21 mouse cellular contexts compared by ENCODE assay signal in the genomic region with DNA sequence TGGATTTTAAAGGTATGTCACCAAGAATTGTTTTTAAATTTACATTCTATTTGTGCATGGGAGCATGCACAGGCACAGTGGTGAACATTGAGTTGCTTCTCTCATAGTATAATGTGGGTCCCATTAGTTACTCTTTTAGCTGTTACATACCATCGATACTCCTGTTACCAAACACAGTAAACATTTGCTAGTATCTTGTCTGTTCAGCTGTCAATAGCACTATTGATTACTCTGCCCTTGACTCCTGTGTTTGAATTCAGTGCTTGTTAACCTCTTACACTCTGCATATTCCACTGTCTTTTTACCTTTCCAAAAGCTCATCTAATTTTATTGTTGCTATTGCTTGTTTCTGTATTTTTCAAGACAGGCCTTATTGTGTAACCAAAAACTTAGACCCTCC.
DNase-seq lines count a peak whose midpoint lies in the region; ATAC-seq and TF ChIP-seq lines count a peak whose summit lies in the region.
"Had no signal": no experiment of that assay in that cellular context is flagged by ENCODE, and none has a peak within 500 bp of the region (broad histone marks: within the 10 kb centered on the region; RNA-seq: fewer than 3 reads in every experiment).

No protein-coding gene starts in this region.

- TF ChIP-seq POLR2A in liver, adult 2 months (IDR thresholded peaks at IDR 0.05; ENCODE audit: extremely low read depth, insufficient read depth, low read length) = no peak

- 26% methylated on average over 1 of the region's 1 CpGs for WGBS in liver, adult 2 months
- WGBS in liver, embryonic 12.5 days (ENCODE audit: insufficient replicate concordance) = 82% methylated on average over 1 of the region's 1 CpGs
- WGBS in liver, embryonic 14.5 days (ENCODE audit: insufficient replicate concordance) = 55% methylated on average over 1 of the region's 1 CpGs
- 59% methylated on average over 1 of the region's 1 CpGs for WGBS in liver, embryonic 15.5 days (ENCODE audit: insufficient replicate concordance)
- WGBS in liver, postnatal 0 days (ENCODE audit: insufficient replicate concordance) = 48% methylated on average over 1 of the region's 1 CpGs

- no peak for TF ChIP-seq EP300 in liver, embryonic 14.5 days (IDR thresholded peaks at IDR 0.05; ENCODE audit: low read depth)
- peak; percentile 41 for TF ChIP-seq EP300 in liver, postnatal 0 days (IDR thresholded peaks at IDR 0.05; ENCODE audit: low read depth)

- TF ChIP-seq CTCF in liver, adult 2 months (IDR thresholded peaks at IDR 0.05; ENCODE audit: low read depth, low read length) = no peak
- TF ChIP-seq CTCF in liver, embryonic 14.5 days (IDR thresholded peaks at IDR 0.05; ENCODE audit: low read depth) = no peak
- no peak for TF ChIP-seq CTCF in liver, postnatal 0 days (IDR thresholded peaks at IDR 0.05; ENCODE audit: low read depth)

- H3K27me3 ChIP-seq in liver, adult 2 months (ENCODE audit: control insufficient read depth, insufficient read depth, low read length) = peaks cover 4% of the 10 kb centered on the region; the same call in 1 of the 2 replicates
- no peaks in the 10 kb centered on the region for H3K27me3 ChIP-seq in liver, embryonic 12.5 days (replicated peaks)
- no peaks in the 10 kb centered on the region for H3K27me3 ChIP-seq in liver, embryonic 14.5 days (ENCODE audit: control insufficient read depth, insufficient read depth, low read length)
- H3K27me3 ChIP-seq in liver, embryonic 15.5 days = no peaks in the 10 kb centered on the region
- H3K27me3 ChIP-seq in liver, postnatal 0 days (ENCODE audit: insufficient read depth, low read length) = no peaks in the 10 kb centered on the region
- H3K27me3 ChIP-seq: embryonic facial prominence, embryonic 13.5 days; embryonic facial prominence, embryonic 15.5 days; forebrain, embryonic 13.5 days; forebrain, embryonic 15.5 days had no signal

- H3K36me3 ChIP-seq in liver, adult 2 months (ENCODE audit: control insufficient read depth, insufficient read depth, low read length) = no peaks in the 10 kb centered on the region
- H3K36me3 ChIP-seq in liver, embryonic 12.5 days = no peaks in the 10 kb centered on the region
- no peaks in the 10 kb centered on the region for H3K36me3 ChIP-seq in liver, embryonic 14.5 days (replicated peaks; ENCODE audit: control insufficient read depth, insufficient read depth, low read depth)
- H3K36me3 ChIP-seq in liver, embryonic 15.5 days (replicated peaks) = no peaks in the 10 kb centered on the region
- H3K36me3 ChIP-seq in liver, postnatal 0 days (replicated peaks; ENCODE audit: insufficient read depth, low read length) = no peaks in the 10 kb centered on the region
- H3K36me3 ChIP-seq: embryonic facial prominence, embryonic 13.5 days; embryonic facial prominence, embryonic 15.5 days; forebrain, embryonic 15.5 days had no signal

- H3K9ac ChIP-seq in liver, adult 2 months (ENCODE audit: low read depth, low read length) = no peak overlapping the region
- no peak overlapping the region for H3K9ac ChIP-seq in liver, embryonic 12.5 days
- H3K9ac ChIP-seq in liver, embryonic 14.5 days (replicated peaks) = no peak overlapping the region
- H3K9ac ChIP-seq in liver, embryonic 15.5 days = no peak overlapping the region
- H3K9ac ChIP-seq in liver, postnatal 0 days (replicated peaks) = no peak overlapping the region
- H3K9ac ChIP-seq: embryonic facial prominence, embryonic 13.5 days; embryonic facial prominence, embryonic 15.5 days; forebrain, embryonic 13.5 days; forebrain, embryonic 15.5 days had no signal

- no peaks in the 10 kb centered on the region for H3K79me2 ChIP-seq in liver, adult 2 months (ENCODE audit: control insufficient read depth, insufficient read depth, low read length)

- peaks cover 8% of the 10 kb centered on the region for H3K4me1 ChIP-seq in liver, adult 2 months (ENCODE audit: control insufficient read depth, insufficient read depth, low read length)
- peaks cover 3% of the 10 kb centered on the region; the same call in 1 of the 2 replicates for H3K4me1 ChIP-seq in liver, embryonic 12.5 days
- H3K4me1 ChIP-seq in liver, embryonic 14.5 days (replicated peaks; ENCODE audit: control insufficient read depth in 2 of 2, insufficient read depth in 2 of 2, low read length in 1 of 2) = peaks cover 0 to 6% of the 10 kb centered on the region in 2 experiments; a peak in 2 of 4 replicates
- H3K4me1 ChIP-seq in liver, embryonic 15.5 days (replicated peaks) = peaks cover 2% of the 10 kb centered on the region; the same call in 1 of the 2 replicates
- peaks cover 15% of the 10 kb centered on the region for H3K4me1 ChIP-seq in liver, postnatal 0 days (ENCODE audit: insufficient read depth)
- H3K4me1 ChIP-seq: embryonic facial prominence, embryonic 13.5 days; embryonic facial prominence, embryonic 15.5 days; forebrain, embryonic 13.5 days; forebrain, embryonic 15.5 days had no signal

- H3K4me2 ChIP-seq in liver, embryonic 12.5 days = no peak overlapping the region
- no peak overlapping the region for H3K4me2 ChIP-seq in liver, embryonic 14.5 days (ENCODE audit: low read depth)
- no peak overlapping the region for H3K4me2 ChIP-seq in liver, embryonic 15.5 days
- no peak overlapping the region for H3K4me2 ChIP-seq in liver, postnatal 0 days (ENCODE audit: low read depth, low read length)
- H3K4me2 ChIP-seq: embryonic facial prominence, embryonic 13.5 days; embryonic facial prominence, embryonic 15.5 days; forebrain, embryonic 13.5 days; forebrain, embryonic 15.5 days had no signal

- H3K4me3 ChIP-seq in liver, adult 2 months (ENCODE audit: insufficient read depth, low read depth, low read length) = no peak overlapping the region
- no peak overlapping the region for H3K4me3 ChIP-seq in liver, embryonic 12.5 days
- H3K4me3 ChIP-seq in liver, embryonic 14.5 days (ENCODE audit: insufficient read depth in 1 of 2, low read depth in 2 of 2, low read length in 2 of 2) = no peak overlapping the region
- H3K4me3 ChIP-seq in liver, embryonic 15.5 days (replicated peaks) = no peak overlapping the region
- no peak overlapping the region for H3K4me3 ChIP-seq in liver, postnatal 0 days (ENCODE audit: low read depth, low read length)
- H3K4me3 ChIP-seq: embryonic facial prominence, embryonic 13.5 days; embryonic facial prominence, embryonic 15.5 days; forebrain, embryonic 13.5 days; forebrain, embryonic 15.5 days had no signal

- peak; percentile 94 for DNase-seq in liver, adult 2 months (ENCODE audit: extremely low read depth, low read depth, low spot score)
- DNase-seq in liver, embryonic 14.5 days (ENCODE audit: low read depth in 3 of 3, low spot score in 3 of 3) = no peak
- DNase-seq in liver, postnatal 0 days = no peak
- no peak for DNase-seq in left cerebral cortex, adult 18-20 months (ENCODE audit: low spot score in 2 of 2)
- DNase-seq: adrenal gland, adult 2 months; adrenal gland, postnatal 10 days; adrenal gland, postnatal 25 days; cerebellum, adult 11 months; cerebellum, adult 18-20 months; cerebellum, adult 8-10 months; cerebellum, adult 9-11 months; cerebellum, postnatal 14 days; cerebellum, postnatal 36 days; embryo, embryonic 11 days had no signal

- H3K9me3 ChIP-seq in liver, embryonic 12.5 days (replicated peaks) = no peaks in the 10 kb centered on the region
- no peaks in the 10 kb centered on the region for H3K9me3 ChIP-seq in liver, embryonic 14.5 days (ENCODE audit: control insufficient read depth, low read length)
- H3K9me3 ChIP-seq in liver, embryonic 15.5 days (replicated peaks) = no peaks in the 10 kb centered on the region
- no peaks in the 10 kb centered on the region for H3K9me3 ChIP-seq in liver, postnatal 0 days (ENCODE audit: low read length)
- H3K9me3 ChIP-seq: embryonic facial prominence, embryonic 13.5 days; embryonic facial prominence, embryonic 15.5 days; forebrain, embryonic 13.5 days; forebrain, embryonic 15.5 days had no signal

- no peak for ATAC-seq in liver, embryonic 12.5 days
- peak; percentile 36; the same call in 1 of the 2 replicates for ATAC-seq in liver, embryonic 14.5 days (ENCODE audit: insufficient read depth)
- ATAC-seq in liver, embryonic 15.5 days (ENCODE audit: insufficient read depth) = 0 out of 2 replicates have a peak, but pooled peaks have one; percentile 29
- ATAC-seq in liver, postnatal 0 days = peak; percentile 67
- ATAC-seq in monocyte, adult 5-6 weeks (replicated peaks; ENCODE audit: insufficient number of reproducible peaks, low FRiP score, low TSS enrichment, poor library complexity, severe bottlenecking) = no peak
- ATAC-seq: forebrain, embryonic 13.5 days; forebrain, embryonic 15.5 days had no signal

- no peak overlapping the region for H3K27ac ChIP-seq in liver, adult 2 months (replicated peaks; ENCODE audit: insufficient read depth, low read depth, low read length)
- H3K27ac ChIP-seq in liver, embryonic 12.5 days = no peak overlapping the region
- H3K27ac ChIP-seq in liver, embryonic 14.5 days = no peak overlapping the region
- H3K27ac ChIP-seq in liver, embryonic 15.5 days (replicated peaks) = no peak overlapping the region
- 0 out of 2 replicates have a peak overlapping the region, but pooled peaks have one; percentile 34 for H3K27ac ChIP-seq in liver, postnatal 0 days (ENCODE audit: low read depth)
- H3K27ac ChIP-seq: embryonic facial prominence, embryonic 13.5 days; embryonic facial prominence, embryonic 15.5 days; forebrain, embryonic 13.5 days; forebrain, embryonic 15.5 days had no signal

Comparison
In these comparisons a context has a peak if more than half of its experiments do, and no peak if none do; other contexts are left out.
1. ATAC-seq: peak in liver, embryonic 14.5 days (single experiment), liver, embryonic 15.5 days (single experiment) and liver, postnatal 0 days (single experiment); none in liver, embryonic 12.5 days (single experiment) and monocyte, adult 5-6 weeks (single experiment).